Comparison of ENCODE assay signal across 7 mouse cellular contexts in genomic region chr14:21987660-21988576, GRCm38 (mm10). TPM values are rescaled to one million over a fixed set of nuclear protein-coding genes. Genes with fewer than 3 reads are reported as not detected.
DNase-seq lines count a peak whose midpoint lies in the region; ATAC-seq lines count a peak whose summit lies in the region.

No protein-coding gene starts in this region.

- H3K9me3 ChIP-seq in intestine, embryonic 16.5 days (ENCODE audit: control insufficient read depth, low read length): no peaks in the 10 kb centered on the region
- H3K9me3 ChIP-seq in midbrain, embryonic 11.5 days (ENCODE audit: control insufficient read depth, low read length): no peaks in the 10 kb centered on the region

- H3K27ac ChIP-seq in intestine, embryonic 16.5 days (ENCODE audit: low read length): peak overlapping the region; percentile 99
- H3K27ac ChIP-seq in midbrain, embryonic 11.5 days (ENCODE audit: low read depth, low read length): peak overlapping the region; percentile 98

- peak overlapping the region; percentile 94 for H3K4me2 ChIP-seq in intestine, embryonic 16.5 days (ENCODE audit: low read depth, low read length)
- peak overlapping the region; percentile 87 for H3K4me2 ChIP-seq in midbrain, embryonic 11.5 days

- peak overlapping the region; percentile 89 for H3K4me3 ChIP-seq in intestine, embryonic 16.5 days (ENCODE audit: low read length)
- H3K4me3 ChIP-seq in midbrain, embryonic 11.5 days (ENCODE audit: low read depth, low read length): peak overlapping the region; percentile 90

- ATAC-seq in intestine, embryonic 16.5 days: peak; percentile 78
- peak; percentile 79 for ATAC-seq in midbrain, embryonic 11.5 days (ENCODE audit: low FRiP score)

- WGBS in intestine, embryonic 16.5 days: under 1% methylated on average over 74 of the region's 74 CpGs
- under 1% methylated on average over 74 of the region's 74 CpGs for WGBS in midbrain, embryonic 11.5 days

- H3K36me3 ChIP-seq in intestine, embryonic 16.5 days (ENCODE audit: control insufficient read depth, insufficient read depth, low read length): no peaks in the 10 kb centered on the region; the same call in 1 of the 2 replicates
- H3K36me3 ChIP-seq in midbrain, embryonic 11.5 days (ENCODE audit: control insufficient read depth, insufficient read depth, low read length): peaks cover 9% of the 10 kb centered on the region; the same call in 1 of the 2 replicates

- peak overlapping the region; percentile 97 for H3K9ac ChIP-seq in intestine, embryonic 16.5 days (ENCODE audit: low read depth, low read length)
- H3K9ac ChIP-seq in midbrain, embryonic 11.5 days (ENCODE audit: low read length): peak overlapping the region; percentile 98

- intact Hi-C loops in left cerebral cortex, postnatal 36 days (cut with DNase I): loop anchor here (1.0 to 10.0 kb wide), 5 partner anchors 454 to 1417 kb away; no protein-coding TSS in a partner anchor

- no peaks in the 10 kb centered on the region for H3K27me3 ChIP-seq in intestine, embryonic 16.5 days (replicated peaks; ENCODE audit: control insufficient read depth, insufficient read depth, low read length)
- peaks cover 15% of the 10 kb centered on the region for H3K27me3 ChIP-seq in midbrain, embryonic 11.5 days (ENCODE audit: control insufficient read depth, insufficient read depth, low read length)

- peak; percentile 94 to 97 for DNase-seq in adrenal gland, adult 18-20 months (ENCODE audit: low spot score in 2 of 2)
- DNase-seq in embryo, embryonic 10 days (ENCODE audit: low spot score): peak; percentile 99
- peak; percentile 97 for DNase-seq in gastrocnemius, postnatal 25 days
- DNase-seq in left cerebral cortex, postnatal 36 days (ENCODE audit: low spot score in 2 of 2): peak; percentile 86 to 91
- peak; percentile 98 for DNase-seq in midbrain, embryonic 11.5 days (ENCODE audit: low spot score, missing footprints)
- peak; percentile 77 for DNase-seq in right cerebral cortex, postnatal 4 days

- peaks cover 14% of the 10 kb centered on the region for H3K4me1 ChIP-seq in intestine, embryonic 16.5 days (ENCODE audit: control insufficient read depth, insufficient read depth, low read length)
- H3K4me1 ChIP-seq in midbrain, embryonic 11.5 days (ENCODE audit: control insufficient read depth, insufficient read depth, low read length): peaks cover 27% of the 10 kb centered on the region

RNA-seq across cellular contexts. Expression of gene Zfp503, which starts 1.5 kb away (rescaled TPM):
- 10 to 100 TPM; 21.9 to 25.3 TPM for total RNA-seq in adrenal gland, adult 18-20 months (2021)
- 10 to 100 TPM in 1 of 2 experiments, 1 to 10 TPM in 1; 9.1 to 15.6 TPM for total RNA-seq in gastrocnemius, postnatal 25 days (2021)
- 5.1 and 7.2 TPM in 2 replicates for polyA plus RNA-seq in intestine, embryonic 16.5 days (2015; fragmentation: Nextera tagmentation; extraction: Ambion mirVana)
- total RNA-seq in left cerebral cortex, postnatal 36 days (2021): 1 to 10 TPM; 2.2 to 4.0 TPM
- 6.2 and 7.5 TPM in 2 replicates for polyA plus RNA-seq in midbrain, embryonic 11.5 days (2014; fragmentation: Nextera tagmentation; extraction: Ambion mirVana)

RNA-seq across cellular contexts. Expression of gene Lrmda, which starts 31.6 kb away (rescaled TPM):
- 1 to 10 TPM; 6.8 to 9.1 TPM for total RNA-seq in adrenal gland, adult 18-20 months (2021)
- 1 to 10 TPM; 1.7 to 3.8 TPM for total RNA-seq in gastrocnemius, postnatal 25 days (2021)
- polyA plus RNA-seq in intestine, embryonic 16.5 days (2015; fragmentation: Nextera tagmentation; extraction: Ambion mirVana): 0.53 and 0.81 TPM in 2 replicates
- total RNA-seq in left cerebral cortex, postnatal 36 days (2021): under 1 TPM in 1 of 2 experiments, not detected in 1; 0.81 TPM
- polyA plus RNA-seq in midbrain, embryonic 11.5 days (2014; fragmentation: Nextera tagmentation; extraction: Ambion mirVana): 0.23 and 0.34 TPM in 2 replicates

Comparison
In these comparisons a context has a peak if more than half of its experiments do, and no peak if none do; other contexts are left out.
1. Peak in every context shown above with its lines: DNase-seq, ATAC-seq, H3K4me3 ChIP-seq and H3K27ac ChIP-seq.